Mouse (Mus musculus) stomach, postnatal 0 days (tissue): ENCODE measurements at regions not wholly inside any gene's neighbourhood (a gene's known extent, or its start where the extent isn't known, plus 50 kb on each side); places are given as distances from the start of the nearest gene placed in this dataset.
"Not testable (repeated sequence)": the region's sequence is repeated elsewhere in the genome, so short reads cannot be mapped to it uniquely, and the experiment has no call there.

Experiments
- ATAC-seq: fragments of 200-750 bp; cut with Nextera tagmentation; 2 replicates; pipeline ENCODE4 v1.8.0; 2017; ENCODE audit not compliant: low FRiP score, low TSS enrichment
- DNase-seq: peaks from one replicate; pipeline ENCODE4 v3.0.0-alpha.2; 2016; ENCODE audit warnings: low spot score
- H3K27ac ChIP-seq: fragments of 300-500 bp; sonication (generic); replicated peaks from 2 replicates; pipeline ENCODE4 v1.5.1; 2014; ENCODE audit warnings: mild to moderate bottlenecking, control low read depth
- H3K27me3 ChIP-seq: fragments of 300-500 bp; sonication (generic); 2 replicates; pipeline ENCODE4 v1.6.1; 2014; ENCODE audit warnings: low read length; ENCODE audit not compliant: control insufficient read depth, insufficient read depth
- H3K36me3 ChIP-seq: fragments of 300-500 bp; sonication (generic); 2 replicates; pipeline ENCODE4 v1.6.1; 2014; ENCODE audit warnings: low read length, mixed read lengths; ENCODE audit not compliant: control insufficient read depth, insufficient read depth
- H3K4me1 ChIP-seq: fragments of 300-500 bp; sonication (generic); replicated peaks from 2 replicates; pipeline ENCODE4 v1.6.1; 2014; ENCODE audit warnings: antibody characterized with exemption; ENCODE audit not compliant: control insufficient read depth, insufficient read depth
- H3K4me2 ChIP-seq: fragments of 300-500 bp; sonication (generic); replicated peaks from 2 replicates; pipeline ENCODE4 v1.6.1; 2014; ENCODE audit warnings: low read depth, mild to moderate bottlenecking, control low read depth, moderate library complexity
- H3K4me3 ChIP-seq: fragments of 300-500 bp; sonication (generic); 2 replicates; pipeline ENCODE4 v1.5.1; 2014; ENCODE audit warnings: low read depth, low read length, control low read depth
- H3K9ac ChIP-seq: fragments of 300-500 bp; sonication (generic); 2 replicates; pipeline ENCODE4 v1.6.1; 2014; ENCODE audit warnings: mild to moderate bottlenecking, low read length, control low read depth, mixed read lengths
- H3K9me3 ChIP-seq: fragments of 300-500 bp; sonication (generic); 2 replicates; pipeline ENCODE4 v1.6.1; 2016; ENCODE audit warnings: low read length; ENCODE audit not compliant: control insufficient read depth
- CTCF ChIP-seq: IDR thresholded peaks from 2 replicates; pipeline ENCODE4 v1.5.1; 2016; ENCODE audit warnings: antibody characterized with exemption, low read depth, mild to moderate bottlenecking, moderate library complexity
- EP300 ChIP-seq: optimal IDR thresholded peaks from 2 replicates; pipeline ENCODE3; 2016; ENCODE audit warnings: antibody characterized with exemption
- WGBS: fragments of 180-500 bp; shearing (Covaris S2); extraction: QIAGEN DNeasy Blood & Tissue Kit; methylation state at CpG from one replicate; pipeline ENCODE4 v1.1.7; 2014; 5-methylcytosine and 5-hydroxymethylcytosine counted together

DNA sequence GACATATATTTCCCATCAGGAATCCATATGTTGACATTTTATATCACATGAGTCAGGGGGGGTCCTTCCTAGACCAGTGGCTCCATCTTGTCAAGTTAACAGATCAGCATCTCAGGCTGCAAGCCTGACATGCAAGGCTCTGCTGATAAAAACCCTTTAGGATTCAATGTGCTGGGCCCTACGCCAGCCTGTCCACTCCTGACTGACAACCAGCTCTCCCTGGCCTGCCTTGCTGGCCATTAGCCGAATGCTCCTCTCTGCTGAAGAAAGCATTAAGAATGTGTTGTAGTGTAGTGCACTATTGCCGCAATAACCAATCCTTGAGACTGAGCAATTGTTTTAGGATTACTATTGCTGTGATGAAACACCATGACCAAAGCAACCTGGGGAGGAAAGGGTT, 114.3 kb upstream of the Ywhaq start:
- TF ChIP-seq CTCF = no peak
- no peak for TF ChIP-seq EP300
- no peak for ATAC-seq
- Histone ChIP-seq H3K27ac (no peak overlapping the region), H3K9me3 (no peaks in the 10 kb centered on the region), H3K9ac (no peak overlapping the region), H3K27me3 (no peaks in the 10 kb centered on the region), H3K4me3 (no peak overlapping the region), H3K36me3 (no peaks in the 10 kb centered on the region), H3K4me1 (no peaks in the 10 kb centered on the region), H3K4me2 (no peak overlapping the region)
- WGBS = 82% methylated on average over 3 of the region's 3 CpGs
- DNase-seq = no peak

DNA sequence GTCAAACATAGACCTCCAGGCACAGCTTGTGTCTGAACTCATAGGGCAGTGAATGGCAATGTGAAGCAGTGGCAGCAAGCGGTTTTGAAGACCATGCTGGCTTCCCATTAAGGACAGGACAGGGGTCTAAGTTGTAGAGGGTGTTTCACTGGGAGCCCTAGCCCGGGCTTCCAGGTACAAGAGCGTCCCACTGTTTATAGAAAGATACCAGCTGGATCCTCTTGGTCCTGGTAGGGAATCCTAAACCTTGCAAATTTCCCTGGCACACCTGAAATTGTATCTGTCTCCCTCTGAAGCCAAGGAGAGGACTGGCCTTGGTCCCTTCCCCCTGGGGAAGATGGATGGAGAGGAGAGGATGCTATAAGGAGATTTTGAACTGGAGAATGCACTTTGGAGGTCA, 111.9 kb upstream of the Ywhaq start:
- not testable (repeated sequence) for H3K27ac ChIP-seq, DNase-seq
- 84% methylated on average over 3 of the region's 3 CpGs for WGBS

DNA sequence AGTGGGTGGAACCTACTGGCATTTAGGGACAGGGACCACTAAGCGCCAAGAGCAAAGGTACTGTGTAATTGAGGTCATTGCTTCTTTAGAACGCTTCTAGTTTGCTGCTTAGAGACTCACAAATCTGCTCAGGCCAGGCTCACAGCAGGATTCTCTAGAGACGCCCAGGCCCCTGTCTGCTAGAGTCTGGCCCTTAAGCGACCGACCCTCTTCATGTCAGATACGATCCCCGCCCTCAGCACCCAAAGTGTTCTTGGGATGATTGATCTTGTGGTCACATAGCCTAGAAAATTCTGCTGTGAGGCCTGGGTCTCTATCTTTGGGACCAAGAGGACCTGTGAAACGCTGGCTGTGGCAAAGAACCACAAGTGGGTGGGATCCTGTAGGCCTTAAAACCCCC, 109.9 kb upstream of the Ywhaq start:
- WGBS = 82% methylated on average over 8 of the region's 8 CpGs
- ATAC-seq, H3K4me2 ChIP-seq, H3K27ac ChIP-seq, H3K9me3 ChIP-seq, H3K4me1 ChIP-seq, H3K4me3 ChIP-seq, DNase-seq, H3K9ac ChIP-seq, H3K27me3 ChIP-seq, H3K36me3 ChIP-seq: not testable (repeated sequence)

More for the DNA sequence above, 111.9 kb upstream of the Ywhaq start:
- H3K36me3 ChIP-seq, H3K4me1 ChIP-seq, H3K4me3 ChIP-seq, H3K9ac ChIP-seq, H3K27me3 ChIP-seq, H3K4me2 ChIP-seq, H3K9me3 ChIP-seq, ATAC-seq: not testable (repeated sequence)

DNA sequence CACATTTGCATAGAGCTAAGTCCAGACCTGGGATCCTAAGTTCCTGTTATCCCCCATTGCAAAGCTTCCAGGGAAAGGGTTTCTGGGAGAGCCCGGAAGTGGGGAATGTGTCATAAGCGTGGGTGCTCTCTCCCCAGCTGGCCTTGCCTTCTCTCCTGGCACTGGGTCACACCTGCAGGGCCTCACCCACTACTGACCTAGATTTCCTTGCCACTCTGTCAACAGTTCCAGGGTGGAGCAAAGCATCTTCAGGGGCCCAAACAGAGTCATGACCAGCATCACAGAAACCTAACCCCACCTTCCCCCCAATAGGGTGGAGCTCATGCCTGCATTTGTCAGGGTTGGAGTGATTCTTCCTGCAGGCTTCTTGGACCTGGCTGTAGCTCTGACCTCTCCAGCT, 109.5 kb upstream of the Ywhaq start:
- H3K27me3 ChIP-seq, H3K9me3 ChIP-seq, H3K4me1 ChIP-seq, H3K36me3 ChIP-seq, H3K4me3 ChIP-seq, H3K27ac ChIP-seq, H3K9ac ChIP-seq, H3K4me2 ChIP-seq: not testable (repeated sequence)
- ATAC-seq = peak; percentile 96
- peak; percentile 21 for DNase-seq
- 61% methylated on average over 2 of the region's 2 CpGs for WGBS

DNA sequence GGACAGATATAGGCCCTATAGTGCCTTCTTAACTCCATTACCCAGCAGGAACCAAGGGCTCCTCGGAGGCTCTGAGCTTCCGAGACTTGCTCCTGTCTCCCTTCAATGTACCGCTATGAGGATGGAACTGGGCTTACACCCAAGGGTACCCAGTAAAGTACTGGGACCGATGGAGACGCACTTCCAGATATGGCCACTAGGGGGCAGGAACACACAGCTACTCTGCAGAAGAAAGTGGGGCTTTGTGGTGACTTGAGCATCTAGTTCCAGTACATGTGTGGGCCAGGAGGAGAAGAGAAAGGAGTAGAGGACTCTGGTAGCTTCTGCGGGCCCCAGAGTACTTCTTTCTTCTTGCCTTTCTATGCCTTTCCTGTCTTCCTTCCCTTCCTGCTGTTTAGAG, 108.1 kb upstream of the Ywhaq start:
- WGBS = 50% methylated on average over 6 of the region's 6 CpGs
- not testable (repeated sequence) for DNase-seq, H3K4me1 ChIP-seq, H3K4me2 ChIP-seq, H3K27ac ChIP-seq, H3K36me3 ChIP-seq, H3K9me3 ChIP-seq, H3K9ac ChIP-seq, H3K4me3 ChIP-seq, H3K27me3 ChIP-seq
- peak; percentile 67 for TF ChIP-seq CTCF
- peak; percentile 47; the same call in 1 of the 2 replicates for ATAC-seq

DNA sequence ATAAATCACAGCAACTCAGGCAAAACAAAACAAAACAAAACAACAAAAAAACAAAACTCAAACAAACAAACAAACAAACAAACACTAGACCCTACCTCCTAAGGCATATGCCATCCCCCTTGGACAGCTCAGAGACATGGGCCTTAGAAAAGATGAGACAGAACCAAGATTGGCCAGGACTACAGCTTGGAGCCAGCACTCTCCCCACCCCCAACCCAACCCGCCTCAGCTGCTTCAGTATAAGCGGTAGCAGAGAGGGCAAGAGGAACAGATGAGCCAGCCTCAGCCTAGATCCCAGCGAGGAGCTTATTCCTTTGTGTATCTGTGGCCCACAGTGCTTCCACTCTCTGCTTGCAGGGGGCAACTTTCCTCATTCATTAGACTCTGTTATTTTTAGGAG, 105.2 kb upstream of the Ywhaq start:
- Histone ChIP-seq H3K4me2 (no peak overlapping the region), H3K27ac (no peak overlapping the region), H3K9me3 (no peaks in the 10 kb centered on the region), H3K27me3 (no peaks in the 10 kb centered on the region), H3K4me1 (no peaks in the 10 kb centered on the region), H3K9ac (no peak overlapping the region), H3K4me3 (no peak overlapping the region), H3K36me3 (no peaks in the 10 kb centered on the region)
- TF ChIP-seq CTCF = no peak
- no peak for TF ChIP-seq EP300
- WGBS = 58% methylated on average over 3 of the region's 3 CpGs
- no peak for ATAC-seq
- no peak for DNase-seq

DNA sequence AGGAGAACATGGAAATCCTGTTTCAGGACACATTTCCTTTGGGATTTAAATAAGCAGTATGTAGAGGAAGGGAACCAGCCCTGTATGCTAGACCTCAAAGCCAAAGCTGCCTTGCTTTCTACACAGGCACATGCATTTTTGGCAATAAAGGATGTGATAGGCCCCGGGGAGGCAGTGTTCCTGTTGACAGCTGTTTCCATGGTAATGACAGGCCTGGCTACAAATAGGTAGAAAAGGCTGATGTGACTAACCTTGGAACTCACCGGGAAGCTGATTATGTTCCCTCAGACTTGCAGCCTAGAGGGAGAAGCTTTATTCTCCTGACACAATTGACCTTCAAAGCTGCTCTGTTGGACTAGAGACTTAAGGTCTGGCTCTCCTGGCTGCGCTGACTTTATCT, 101.6 kb upstream of the Ywhaq start:
- H3K27ac ChIP-seq = no peak overlapping the region

More for the DNA sequence above, 101.6 kb upstream of the Ywhaq start:
- no peak overlapping the region for H3K9ac ChIP-seq
- ATAC-seq = no peak
- no peak for DNase-seq
- TF ChIP-seq CTCF = no peak
- TF ChIP-seq EP300 = no peak
- no peak overlapping the region for H3K4me2 ChIP-seq
- no peaks in the 10 kb centered on the region for H3K36me3 ChIP-seq
- H3K9me3 ChIP-seq = no peaks in the 10 kb centered on the region
- H3K4me3 ChIP-seq = no peak overlapping the region
- WGBS = 58% methylated on average over 3 of the region's 3 CpGs
- no peaks in the 10 kb centered on the region for H3K4me1 ChIP-seq
- no peaks in the 10 kb centered on the region for H3K27me3 ChIP-seq
